Mouse (Mus musculus) E14TG2a.4 (cell line): ENCODE results near the gene Dcaf1.

Source experiments
- H3K27me3 ChIP-seq: 2 replicates; pipeline ENCODE4 v1.6.1; 2014; ENCODE audit warnings: low read length, control low read depth; ENCODE audit not compliant: insufficient read depth
- H3K36me3 ChIP-seq: 2 replicates; pipeline ENCODE4 v1.6.1; 2014; ENCODE audit warnings: low read length, control low read depth; ENCODE audit not compliant: insufficient read depth
- H3K4me1 ChIP-seq: replicated peaks from 2 replicates; pipeline ENCODE4 v1.6.1; 2014; ENCODE audit warnings: low read depth, low read length, control low read depth
- H3K4me3 ChIP-seq: replicated peaks from 2 replicates; pipeline ENCODE4 v1.5.1; 2014; ENCODE audit warnings: mild to moderate bottlenecking, low read length
- H3K9me3 ChIP-seq: 2 replicates; pipeline ENCODE4 v1.6.1; 2014; ENCODE audit warnings: low read length, control low read depth
- CTCF ChIP-seq: conservative IDR thresholded peaks from 2 replicates; pipeline ENCODE4 v1.5.1; 2014; ENCODE audit warnings: low read length
- NANOG ChIP-seq: IDR thresholded peaks from 2 replicates; pipeline ENCODE4 v1.6.1; 2014; ENCODE audit warnings: borderline replicate concordance, low read length, mixed read lengths
- POU5F1 ChIP-seq: IDR thresholded peaks from 2 replicates; pipeline ENCODE4 v1.6.1; 2014; ENCODE audit warnings: low read length, borderline replicate concordance

Dcaf1 gene

GRCm38 (mm10) chr9:106908174-106908573, 86.5 kb downstream of the Dcaf1 start:
- no peaks in the 10 kb centered on the region for H3K9me3 ChIP-seq
- H3K4me1 ChIP-seq = no peaks in the 10 kb centered on the region
- H3K36me3 ChIP-seq = no peaks in the 10 kb centered on the region
- no peaks in the 10 kb centered on the region for H3K27me3 ChIP-seq
- no peak overlapping the region for H3K4me3 ChIP-seq
- TF ChIP-seq NANOG = no peak
- no peak for TF ChIP-seq POU5F1
- TF ChIP-seq CTCF = no peak

- Histone ChIP-seq H3K36me3 (no peaks in the 10 kb centered on the region), H3K27me3 (no peaks in the 10 kb centered on the region), H3K4me3 (no peak overlapping the region), H3K9me3 (no peaks in the 10 kb centered on the region), H3K4me1 (no peaks in the 10 kb centered on the region)
- TF ChIP-seq CTCF = no peak
- no peak for TF ChIP-seq POU5F1
These were observed 87.0 kb downstream of the Dcaf1 start for GRCm38 (mm10) chr9:106908715-106909114.

- no peaks in the 10 kb centered on the region for H3K4me1 ChIP-seq
- TF ChIP-seq POU5F1 = no peak
- TF ChIP-seq NANOG = no peak
- TF ChIP-seq CTCF = no peak
- no peak overlapping the region for H3K4me3 ChIP-seq
- H3K9me3 ChIP-seq = no peaks in the 10 kb centered on the region
- no peaks in the 10 kb centered on the region for H3K27me3 ChIP-seq
- H3K36me3 ChIP-seq = no peaks in the 10 kb centered on the region
These were observed 90.0 kb downstream of the Dcaf1 start for GRCm38 (mm10) chr9:106911624-106912023.

GRCm38 (mm10) chr9:106913759-106914158, 92.1 kb downstream of the Dcaf1 start:
- Histone ChIP-seq H3K4me3 (no peak overlapping the region), H3K4me1 (no peaks in the 10 kb centered on the region)
- no peak for TF ChIP-seq NANOG

GRCm38 (mm10) chr9:106914878-106915277, 93.2 kb downstream of the Dcaf1 start:
- Histone ChIP-seq H3K27me3 (no peaks in the 10 kb centered on the region), H3K36me3 (no peaks in the 10 kb centered on the region), H3K9me3 (no peaks in the 10 kb centered on the region), H3K4me3 (no peak overlapping the region), H3K4me1 (no peaks in the 10 kb centered on the region)
- TF ChIP-seq CTCF = no peak
- TF ChIP-seq POU5F1 = no peak
- no peak for TF ChIP-seq NANOG

More at GRCm38 (mm10) chr9:106913759-106914158, 92.1 kb downstream of the Dcaf1 start:
- Histone ChIP-seq H3K36me3 (no peaks in the 10 kb centered on the region), H3K27me3 (no peaks in the 10 kb centered on the region), H3K9me3 (no peaks in the 10 kb centered on the region)
